Mouse (Mus musculus) left cerebral cortex, postnatal 14 days (tissue): Measurements from ENCODE around the gene Tcea2. TPM values are rescaled to one million over a fixed set of nuclear protein-coding genes. Genes with fewer than 3 reads are reported as not detected.
A peak's percentile ranks its signal among the peaks of the same experiment; 100 is the strongest.

Source experiments
- DNase-seq, 2 experiments: peaks; one replicate each; pipeline ENCODE4 v3.0.0; 2021 to 2022; ENCODE audit warnings: low spot score in 2 of 2, mixed read lengths in 1 of 2
- intact Hi-C: fragments of 180-260 bp; cut with DNase I; formaldehyde crosslinking; loops from one replicate; pipeline ENCODE4 v1.15.1; 2025
- long read RNA-seq, 2 experiments: library from polyadenylated mRNA; stranded (forward); transcript quantifications; one replicate each; pipeline ENCODE4 v2.0.0; 2021
- total RNA-seq, 2 experiments: library from RNA; stranded (reverse); gene quantifications; 2 replicates each; pipeline ENCODE4 v1.2.3; 2021

The Tcea2 gene
- 10 to 100 TPM; 60.0 to 62.9 TPM for total RNA-seq
- long read RNA-seq, experiment 1, transcript Tcea2-201 (10 exons, 1,183 nt): major isoform, 10 of 35 reads
- long read RNA-seq, experiment 1, partial matches to known transcripts: 3 of 35 reads
- long read RNA-seq, experiment 1, other reads (novel, unspliced or antisense): 22 of 35 reads
- long read RNA-seq, experiment 2, transcript Tcea2-201 (10 exons, 1,183 nt): major isoform, 15 of 43 reads
- long read RNA-seq, experiment 2, partial matches to known transcripts: 5 of 43 reads
- long read RNA-seq, experiment 2, other reads (novel, unspliced or antisense): 22 of 43 reads

- intact Hi-C loops: loop anchor here (1.0 to 5.0 kb wide), 2 partner anchors 21 to 58 kb away; no protein-coding TSS in a partner anchor
- DNase-seq: peak; percentile 45 to 68
These were observed at the start of gene Tcea2 for GRCm38 (mm10) chr2:181679951-181680715. Gene Tcea2 (plus strand): TSS chr2:181680310.

DNA sequence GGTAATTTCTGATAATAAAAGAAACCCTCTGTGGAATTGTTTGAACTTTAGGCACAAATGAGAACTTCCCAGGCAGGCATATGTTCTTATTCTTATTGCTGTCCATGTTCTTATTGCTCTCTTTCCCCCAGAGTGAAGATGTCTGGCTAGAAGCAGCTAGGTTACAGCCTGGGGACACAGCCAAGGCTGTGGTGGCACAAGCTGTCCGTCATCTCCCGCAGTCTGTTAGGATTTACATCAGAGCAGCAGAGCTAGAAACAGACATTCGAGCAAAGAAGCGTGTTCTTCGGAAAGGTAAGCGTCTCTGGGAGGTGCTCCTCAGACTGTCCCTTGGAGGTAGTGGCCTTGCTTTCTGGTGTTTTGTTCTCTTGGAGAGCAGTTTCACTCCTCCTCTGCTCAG is 47.5 kb upstream of the Tcea2 start:
- intact Hi-C loops: no loop called here
- DNase-seq: no peak

DNA sequence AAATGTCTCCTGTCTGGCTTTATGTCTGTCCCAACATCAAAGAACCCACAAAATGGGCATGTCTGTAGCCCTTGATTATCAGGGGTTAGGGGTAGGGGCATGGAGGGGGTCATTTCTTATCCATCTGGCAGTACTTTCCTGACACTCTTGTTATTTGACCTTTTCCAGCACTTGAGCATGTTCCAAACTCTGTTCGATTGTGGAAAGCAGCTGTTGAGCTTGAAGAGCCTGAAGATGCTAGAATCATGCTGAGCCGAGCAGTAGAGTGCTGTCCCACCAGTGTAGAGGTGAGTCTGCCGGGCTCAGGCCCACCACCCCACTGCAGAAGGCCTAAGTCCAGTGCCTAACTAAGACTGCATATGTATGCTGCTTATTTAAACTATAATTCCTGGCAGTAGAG is 44.2 kb upstream of the Tcea2 start:
- intact Hi-C loops: no loop called here
- no peak for DNase-seq

DNA sequence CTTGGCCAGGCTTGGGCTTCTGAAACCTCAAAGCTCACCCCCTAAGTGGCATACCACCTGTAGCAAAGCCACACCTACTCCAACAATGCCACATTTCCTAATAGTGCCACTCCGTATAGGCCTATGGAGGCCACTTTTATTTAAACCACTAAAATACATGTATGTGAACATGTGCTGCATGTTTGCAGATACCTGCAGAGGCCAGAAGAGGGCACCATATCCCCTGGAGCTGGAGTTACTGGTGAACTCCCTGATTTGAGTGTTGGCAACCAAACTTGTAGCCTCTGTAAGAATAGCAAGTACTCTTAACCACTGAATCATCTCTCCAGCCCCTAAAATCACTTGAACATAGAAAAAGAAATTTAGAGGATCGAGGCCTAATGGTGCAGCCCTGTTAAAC is 35.7 kb upstream of the Tcea2 start:
- DNase-seq: peak; percentile 30 to 61
- intact Hi-C loops: no loop called here

DNA sequence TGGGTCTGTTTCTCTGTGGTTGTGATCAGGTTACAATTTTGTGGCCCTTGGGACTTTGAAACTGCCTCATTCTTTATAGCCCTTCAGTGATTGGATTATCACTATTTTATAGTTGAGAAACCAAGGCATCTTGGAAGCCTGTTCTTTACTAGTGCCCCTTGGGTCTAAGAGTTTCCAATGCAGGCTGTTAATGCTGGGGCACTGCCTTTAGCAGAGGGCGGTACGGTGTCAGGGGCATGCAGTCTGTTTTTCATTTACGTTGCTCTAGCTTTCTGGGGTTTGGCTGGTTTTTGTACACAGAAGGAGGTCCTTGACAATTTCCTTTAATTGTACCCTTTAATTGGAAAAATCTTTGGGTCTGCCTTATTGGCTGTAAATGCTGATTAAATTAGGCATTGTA is 34.4 kb upstream of the Tcea2 start:
- DNase-seq: no peak
- intact Hi-C loops: no loop called here

DNA sequence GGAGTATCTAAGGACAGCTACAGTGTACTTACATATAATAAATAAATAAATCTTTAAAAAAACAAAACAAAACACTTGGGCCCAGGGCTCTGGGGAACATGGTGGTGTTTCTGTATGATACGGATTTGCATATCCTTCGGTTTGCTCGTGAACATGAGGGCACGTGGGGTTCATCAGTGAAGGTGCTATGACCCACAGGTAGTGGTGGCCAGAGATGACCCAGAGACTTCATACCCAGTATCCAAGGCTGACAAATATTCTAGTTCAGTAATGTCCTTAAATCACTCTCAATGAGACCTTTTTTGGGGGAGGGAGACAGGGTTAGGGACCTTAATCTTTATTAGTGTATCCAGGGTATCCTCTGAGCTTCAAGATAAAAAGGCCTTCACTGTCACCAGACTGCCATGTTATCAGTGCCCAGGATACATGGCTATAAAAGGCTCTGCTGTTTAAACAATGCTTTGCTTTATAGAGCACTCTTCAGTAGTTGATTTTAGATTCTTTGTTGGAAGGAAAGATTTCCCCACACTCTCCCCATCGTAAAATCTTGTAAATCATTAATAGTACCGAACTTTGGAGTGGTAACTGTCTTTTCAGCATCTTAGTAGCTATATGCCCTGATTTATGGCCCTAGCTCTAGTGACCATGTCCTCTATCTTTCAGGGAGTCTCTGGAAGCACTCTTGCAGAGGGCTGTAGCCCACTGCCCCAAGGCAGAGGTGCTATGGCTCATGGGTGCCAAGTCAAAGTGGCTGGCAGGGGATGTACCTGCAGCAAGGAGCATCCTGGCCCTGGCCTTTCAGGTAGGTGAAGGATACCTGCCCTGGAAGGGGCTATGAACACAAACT is 33.3 kb upstream of the Tcea2 start:
- intact Hi-C loops: no loop called here
- no peak for DNase-seq

GRCm38 (mm10) chr2:181648926-181649325 is 31.2 kb upstream of the Tcea2 start:
- intact Hi-C loops: no loop called here

DNA sequence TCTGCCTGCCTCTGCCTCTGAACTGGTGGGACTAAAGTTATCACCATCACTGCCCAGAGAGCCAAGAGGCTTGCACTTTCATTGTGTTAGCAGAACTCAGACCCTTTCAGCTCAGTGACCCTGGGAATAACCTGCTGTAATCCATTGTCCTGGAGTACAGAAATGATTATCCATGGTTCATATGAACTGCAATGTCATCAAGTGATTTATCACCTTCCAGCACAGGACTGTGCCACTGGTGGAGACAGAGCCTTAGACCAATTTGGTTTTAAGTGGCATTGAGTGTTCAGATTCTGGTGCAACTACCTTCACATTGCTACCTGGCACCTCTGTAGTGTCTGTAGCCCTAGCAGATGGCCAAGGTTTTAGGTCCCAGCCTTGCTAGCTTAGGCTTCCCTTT is 27.0 kb upstream of the Tcea2 start:
- intact Hi-C loops: no loop called here
- no peak for DNase-seq

More at GRCm38 (mm10) chr2:181648926-181649325, 31.2 kb upstream of the Tcea2 start:
- no peak for DNase-seq

DNA sequence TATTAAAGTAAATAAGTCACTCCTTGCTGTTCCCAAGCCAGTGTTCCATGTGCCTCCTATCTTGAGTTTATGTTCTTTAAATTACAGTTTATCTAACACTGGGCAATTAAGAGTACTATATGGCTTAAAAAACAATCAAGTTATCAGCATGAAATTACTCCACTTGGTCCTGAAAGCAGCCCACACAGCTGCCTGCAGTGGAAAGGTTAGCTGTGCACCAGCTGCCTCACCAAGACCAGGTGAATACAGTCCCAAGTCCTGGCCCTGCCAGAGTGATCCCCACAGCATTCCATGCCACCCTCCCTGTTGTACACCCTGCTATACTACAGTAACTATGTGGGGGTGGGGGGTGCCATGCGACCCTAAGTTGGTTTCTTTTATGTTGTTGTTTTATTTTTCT is 26.6 kb upstream of the Tcea2 start:
- no peak for DNase-seq
- intact Hi-C loops: no loop called here

- DNase-seq: no peak
- intact Hi-C loops: no loop called here
These were observed 23.4 kb upstream of the Tcea2 start, which contains the start of gene Gm29797 for GRCm38 (mm10) chr2:181656734-181657133. Gene Gm29797 (plus strand): TSS chr2:181657034.

DNA sequence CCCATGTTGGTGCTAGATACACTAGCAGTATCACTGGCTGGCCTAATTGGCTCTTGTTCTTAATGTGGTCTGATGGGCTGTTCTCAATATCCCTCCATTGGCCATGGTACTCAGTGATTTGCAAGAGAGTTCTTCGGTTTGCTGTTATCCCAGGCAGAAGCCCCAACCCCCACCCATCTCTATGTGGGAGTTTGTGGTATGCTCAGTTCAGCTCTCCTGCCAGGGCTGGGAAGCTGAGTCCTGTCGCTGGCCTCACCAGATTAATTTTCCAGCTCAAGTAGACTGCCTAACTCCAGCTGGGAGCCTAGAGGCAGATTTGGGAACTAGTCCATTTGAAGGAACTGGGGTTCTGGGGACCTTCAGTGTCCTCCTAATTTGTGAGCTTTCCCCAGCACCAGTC is 22.7 kb upstream of the Tcea2 start:
- intact Hi-C loops: no loop called here
- no peak for DNase-seq

DNA sequence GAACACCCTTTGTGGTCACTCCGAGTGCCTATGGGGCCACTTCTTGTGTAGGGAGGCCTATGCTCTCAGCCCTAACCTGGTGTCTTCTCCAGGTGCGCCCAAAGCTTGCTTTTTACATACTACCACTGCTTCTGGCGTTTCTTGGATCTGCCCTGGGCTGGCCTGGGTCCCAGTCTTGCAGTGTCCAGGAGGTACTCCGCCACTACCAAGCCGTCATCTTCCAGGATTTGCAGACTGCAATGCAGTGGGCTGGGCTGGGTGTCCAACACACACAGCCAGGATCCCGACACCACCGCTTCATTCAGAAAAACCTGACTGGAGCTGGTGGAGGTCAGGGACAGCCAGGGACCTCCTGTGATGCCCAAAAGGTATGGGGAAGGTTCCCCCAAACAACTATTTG is 21.6 kb upstream of the Tcea2 start:
- intact Hi-C loops: no loop called here
- DNase-seq: no peak

DNA sequence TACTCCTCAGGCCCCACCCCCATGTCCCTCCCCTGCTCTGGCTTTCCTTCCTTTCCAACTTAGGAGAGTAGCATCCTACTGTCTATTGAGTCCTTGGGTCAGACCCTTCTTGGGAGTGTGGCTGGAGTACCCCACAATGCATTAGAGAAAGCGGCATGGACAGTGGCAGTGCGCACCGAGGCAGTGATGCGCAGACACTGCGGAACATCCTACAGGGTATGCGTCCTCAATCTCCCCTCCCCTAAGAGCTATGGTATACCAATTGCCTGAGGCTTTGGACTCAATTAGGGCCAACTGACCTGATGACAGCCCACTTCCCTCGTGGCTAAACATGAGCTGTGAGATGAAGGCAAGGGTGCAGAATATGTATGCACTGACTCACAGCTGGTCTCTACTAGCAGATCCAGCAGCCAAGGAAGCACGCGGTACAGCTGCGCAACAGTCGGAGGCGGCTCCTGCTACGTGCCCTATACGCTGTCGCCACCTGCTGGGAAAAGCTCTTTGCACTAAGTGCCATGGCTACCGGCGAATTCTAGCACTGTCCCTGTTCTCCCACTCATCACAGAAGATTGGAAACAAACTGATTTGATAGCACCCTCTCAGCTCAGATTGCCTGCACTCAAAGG is 21.1 kb upstream of the Tcea2 start:
- DNase-seq: peak; percentile 57 to 89
- intact Hi-C loops: loop anchor here (1.0 kb wide), 1 partner anchor 20 kb away; no protein-coding TSS in a partner anchor

DNA sequence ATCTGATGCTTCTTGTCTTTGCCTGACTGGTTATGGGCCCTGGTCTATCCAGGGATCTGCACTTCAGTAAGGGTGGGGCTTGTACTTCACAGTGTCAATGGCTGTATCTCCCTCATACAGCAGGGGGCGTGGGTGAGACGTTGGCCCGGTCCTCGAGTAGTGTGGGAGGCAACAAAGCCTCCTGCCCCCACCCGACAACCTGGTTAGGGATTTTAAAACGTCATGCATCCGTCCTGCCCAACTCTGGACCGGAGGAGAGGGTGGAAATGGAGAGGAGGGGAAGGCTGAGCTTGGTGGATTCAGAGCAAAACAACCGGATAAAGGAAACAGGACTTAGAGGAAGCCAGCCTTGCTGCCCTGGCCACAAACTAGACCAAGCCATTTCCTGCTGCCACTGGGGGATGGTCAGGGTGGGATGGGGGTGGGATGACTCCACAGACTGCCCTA is 20.5 kb upstream of the Tcea2 start:
- intact Hi-C loops: loop anchor here (1.0 kb wide), 1 partner anchor 20 kb away; no protein-coding TSS in a partner anchor

DNA sequence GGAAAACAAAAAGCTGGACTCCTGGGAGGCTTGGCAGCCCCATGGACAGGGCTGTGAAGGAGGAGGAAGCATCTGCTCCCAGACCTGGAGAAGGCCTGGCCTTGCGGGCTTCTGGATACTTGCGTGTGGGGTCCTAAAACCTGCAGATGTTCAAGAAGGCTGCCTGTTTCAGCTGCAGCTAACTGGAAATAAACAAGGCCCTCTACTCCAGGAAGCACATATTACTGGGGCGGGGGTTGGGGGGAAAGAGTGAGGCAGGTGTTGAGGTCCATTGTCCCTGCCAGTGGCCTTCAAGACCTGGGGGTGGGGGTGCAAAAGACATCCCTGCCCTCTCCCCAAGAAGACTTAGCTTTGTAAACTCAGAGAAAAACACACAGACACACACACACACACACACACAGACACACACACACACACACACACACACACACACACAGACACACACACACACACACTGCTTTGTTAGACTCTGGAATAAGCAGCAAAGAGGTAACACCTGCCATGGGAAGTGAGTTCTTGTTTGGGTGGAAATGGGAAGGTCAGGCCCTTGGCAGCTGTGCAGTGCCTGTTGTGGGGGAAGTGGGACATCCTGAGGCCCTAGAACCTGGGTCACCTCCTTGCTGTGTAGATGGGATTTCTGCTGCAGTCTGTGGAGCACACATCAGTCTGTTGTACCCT is 17.4 kb upstream of the Tcea2 start:
- no peak for DNase-seq
- intact Hi-C loops: no loop called here

More for the DNA sequence above, 20.5 kb upstream of the Tcea2 start:
- peak; percentile 79 to 94 for DNase-seq

DNA sequence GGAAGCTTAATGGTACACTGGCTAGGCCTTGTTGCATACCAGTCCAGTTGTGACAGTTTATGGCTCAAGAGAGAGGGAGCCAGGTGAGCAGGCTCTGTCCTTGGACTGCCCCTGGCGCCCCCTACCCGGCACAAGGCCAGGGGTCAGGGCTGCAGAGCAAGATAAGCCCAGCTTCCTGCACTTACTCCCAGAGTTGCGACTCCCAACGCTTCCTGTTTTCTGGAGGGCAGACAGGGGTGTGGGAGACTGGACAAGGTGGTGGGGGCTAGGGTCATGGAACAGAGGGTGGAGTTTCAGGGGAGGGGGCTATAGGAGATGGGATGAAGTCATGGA is 16.8 kb upstream of the Tcea2 start:
- DNase-seq: no peak
- intact Hi-C loops: no loop called here

DNA sequence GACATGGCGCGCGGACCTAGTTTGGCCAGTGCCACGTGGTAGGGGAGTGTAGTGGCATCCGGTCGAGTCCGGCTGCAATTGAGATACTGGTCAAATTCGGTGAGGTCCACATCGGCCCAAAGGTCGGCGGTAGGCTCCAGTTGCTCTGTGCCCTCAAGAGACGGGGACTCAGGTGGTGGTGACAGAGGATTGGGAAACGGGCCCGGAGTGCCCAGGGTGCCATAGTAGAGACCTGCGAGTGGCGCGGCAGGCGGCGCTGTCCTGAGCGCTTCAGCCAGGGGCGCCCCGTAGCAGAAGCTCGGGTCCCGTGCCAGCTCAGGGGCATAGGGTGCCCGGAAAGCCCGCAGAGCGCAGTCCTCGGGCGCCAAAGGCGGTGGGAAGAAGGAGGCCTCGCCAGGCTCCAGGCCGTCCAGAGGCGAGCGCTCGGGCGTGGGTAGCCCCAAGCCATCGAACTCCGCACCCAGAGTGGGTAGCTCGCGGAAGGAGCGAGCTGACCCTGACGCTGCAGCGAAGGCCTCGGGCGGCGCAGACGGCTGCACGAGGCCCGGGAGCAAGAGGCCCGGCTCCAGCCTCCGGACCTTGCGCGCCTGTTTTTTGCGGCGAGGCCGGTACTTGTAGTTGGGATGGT is 9.7 kb upstream of the Tcea2 start:
- intact Hi-C loops: no loop called here
- no peak for DNase-seq

DNA sequence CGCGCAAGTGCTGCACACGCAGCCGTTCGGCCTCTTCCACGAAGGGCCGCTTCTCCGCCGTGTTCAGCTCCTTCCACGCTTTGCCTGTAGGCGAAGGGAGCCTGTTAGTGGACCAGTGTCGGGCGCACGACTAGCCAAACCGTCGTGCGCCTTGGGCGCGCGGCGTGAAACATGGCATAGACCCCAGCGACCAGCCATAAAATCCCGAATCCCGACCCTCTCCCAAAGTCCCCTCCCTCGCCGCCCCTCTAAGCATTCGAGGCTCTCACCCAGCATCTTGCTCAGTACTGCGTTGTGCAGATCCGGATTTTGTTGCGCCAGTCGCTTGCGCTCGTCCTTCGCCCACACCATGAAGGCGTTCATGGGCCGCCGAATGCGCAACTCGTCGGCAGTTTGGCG is 9.2 kb upstream of the Tcea2 start:
- no peak for DNase-seq
- intact Hi-C loops: no loop called here

- intact Hi-C loops: no loop called here
- no peak for DNase-seq
These were observed 8.8 kb upstream of the Tcea2 start, which contains the start of gene Sox18 for GRCm38 (mm10) chr2:181671326-181671725. Gene Sox18 (minus strand): TSS chr2:181671640.
